Mouse (Mus musculus): ENCODE measurements around the gene Asf1a. TPM values are rescaled to one million over a fixed set of nuclear protein-coding genes. Genes with fewer than 3 reads are reported as not detected.

The Asf1a gene
- polyA plus RNA-seq, 1 experiment: 1.1 TPM

DNA sequence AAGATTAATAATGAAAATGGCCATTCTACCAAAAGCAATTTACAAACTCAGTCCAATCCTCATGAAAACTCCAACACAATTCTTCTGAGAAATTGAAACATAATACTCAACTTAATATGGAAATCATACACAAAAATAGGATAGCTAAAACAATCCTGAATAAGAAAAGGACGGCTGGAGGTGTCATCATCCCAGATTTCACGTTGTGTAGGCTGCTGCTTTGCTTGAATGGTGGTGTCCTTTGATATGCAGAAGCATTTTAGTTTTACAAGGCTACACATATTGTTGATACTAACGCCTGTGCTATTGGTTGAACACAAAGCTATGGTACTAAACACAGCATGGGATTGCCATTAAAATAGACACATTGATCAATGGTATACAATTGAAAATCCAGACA is 10.8 kb upstream of the Asf1a start:
- WGBS: 87% methylated on average over 3 of the region's 3 CpGs
- Histone ChIP-seq H3K4me3 (ENCODE audit: low read depth, low read length) (no peak overlapping the region), H3K4me1 (ENCODE audit: control insufficient read depth, insufficient read depth, insufficient read length, low read length) (peaks cover 3% of the 10 kb centered on the region), H3K36me3 (ENCODE audit: control insufficient read depth, insufficient read depth, low read length) (0 out of 2 replicates have a peak, but pooled peaks cover 2% of the 10 kb centered on the region), H3K27ac (ENCODE audit: insufficient read depth, low read depth, low read length) (no peak overlapping the region), H3K27me3 (ENCODE audit: control insufficient read depth, insufficient read depth, low read length) (no peaks in the 10 kb centered on the region)
- TF ChIP-seq CTCF (IDR thresholded peaks at IDR 0.05; ENCODE audit: extremely low read depth, insufficient read length, insufficient replicate concordance, low read depth, low read length) (no peak), POLR2A (IDR thresholded peaks at IDR 0.05; ENCODE audit: low read depth, low read length) (no peak)

DNA sequence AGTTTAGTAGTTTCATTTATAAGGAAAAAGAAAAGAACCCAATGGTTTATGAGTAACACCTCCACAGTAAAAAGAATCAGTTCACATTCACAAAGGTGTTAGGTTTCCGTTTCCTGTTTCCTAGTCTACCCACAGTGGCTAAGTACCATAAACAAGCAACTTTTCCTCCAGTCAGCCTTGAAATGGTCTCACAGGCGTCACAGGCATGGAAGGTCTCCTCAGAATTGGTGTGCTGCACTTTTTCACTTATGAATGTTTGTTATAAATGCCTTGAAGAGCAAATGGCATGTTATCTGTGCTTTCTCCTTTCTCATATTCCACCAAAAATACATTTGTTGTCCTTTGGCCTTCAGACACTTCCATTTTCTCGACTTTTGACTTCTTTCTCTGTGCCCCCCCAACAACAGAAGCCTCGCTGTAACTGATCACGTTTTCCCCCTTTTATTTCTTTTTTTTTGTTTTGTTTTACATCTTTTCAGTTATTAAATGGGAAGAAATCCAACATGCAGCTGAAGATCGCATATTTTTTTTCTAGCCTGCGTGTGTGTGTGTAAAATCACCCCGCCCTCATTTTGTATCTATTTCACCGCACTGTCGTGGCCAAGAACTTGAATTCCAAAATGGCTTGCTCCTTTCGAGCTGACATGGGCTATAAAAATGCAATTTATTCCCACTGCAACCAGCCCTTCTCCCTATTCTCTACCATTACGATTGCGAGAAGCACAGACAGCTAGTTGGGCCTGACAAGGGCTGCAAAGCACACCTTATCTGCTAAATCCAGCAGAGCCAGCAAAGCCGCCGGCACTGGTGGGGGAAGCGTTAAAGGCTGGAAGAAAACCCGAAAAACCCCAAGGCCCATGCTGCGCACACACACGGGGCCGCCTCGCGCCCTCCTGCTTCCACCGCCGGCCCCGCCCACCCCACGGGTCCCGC is 547 bp upstream of the Asf1a start:
- Histone ChIP-seq H3K36me3 (ENCODE audit: control insufficient read depth, insufficient read depth, low read length) (peaks cover 3% of the 10 kb centered on the region; the same call in 1 of the 2 replicates), H3K4me1 (ENCODE audit: control insufficient read depth, insufficient read depth, insufficient read length, low read length) (no peaks in the 10 kb centered on the region), H3K27ac (ENCODE audit: insufficient read depth, low read depth, low read length) (peak overlapping the region; percentile 73), H3K27me3 (ENCODE audit: control insufficient read depth, insufficient read depth, low read length) (no peaks in the 10 kb centered on the region), H3K4me3 (ENCODE audit: low read depth, low read length) (peak overlapping the region; percentile 77)
- 5% methylated on average over 24 of the region's 27 CpGs for WGBS
- TF ChIP-seq POLR2A (IDR thresholded peaks at IDR 0.05; ENCODE audit: low read depth, low read length): no peak
- TF ChIP-seq CTCF (IDR thresholded peaks at IDR 0.05; ENCODE audit: extremely low read depth, insufficient read length, insufficient replicate concordance, low read depth, low read length): no peak

DNA sequence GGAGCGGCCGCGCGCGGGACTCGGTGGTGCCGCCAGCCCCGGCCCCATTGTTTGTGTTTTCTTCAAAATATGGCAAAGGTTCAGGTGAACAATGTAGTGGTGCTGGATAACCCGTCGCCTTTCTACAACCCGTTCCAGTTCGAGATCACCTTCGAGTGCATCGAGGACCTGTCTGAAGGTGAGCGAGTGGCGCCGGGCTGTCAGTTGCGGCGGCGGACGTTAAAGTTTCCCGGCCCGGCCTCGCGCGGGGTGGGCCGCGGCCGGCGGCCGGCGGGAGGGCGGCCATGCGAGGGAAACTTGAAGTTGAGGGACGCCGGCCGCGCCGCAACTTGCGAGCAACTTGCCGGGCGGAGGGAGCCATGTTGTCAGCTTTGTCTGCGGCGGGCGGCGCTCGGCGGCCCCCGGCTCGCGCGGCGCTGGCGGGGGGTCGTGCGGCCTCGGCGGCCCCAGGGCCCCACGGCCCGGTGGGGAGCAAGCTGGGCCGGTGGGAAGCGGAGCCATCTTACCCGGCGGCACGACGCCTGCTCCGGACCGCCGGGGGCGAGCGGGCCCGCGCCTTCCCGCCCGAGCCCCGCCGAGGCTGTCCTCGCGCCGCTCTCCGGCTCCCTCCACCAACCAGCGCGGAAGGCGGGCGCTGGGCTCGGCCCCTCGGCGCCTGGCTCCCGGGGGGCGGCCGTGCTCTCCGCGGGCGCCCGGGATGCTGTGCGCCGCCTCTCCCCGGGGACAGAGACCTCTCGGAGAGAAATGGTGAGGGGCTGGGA is 744 bp downstream of the Asf1a start:
- H3K4me1 ChIP-seq (ENCODE audit: control insufficient read depth, insufficient read depth, insufficient read length, low read length): no peaks in the 10 kb centered on the region
- peaks cover 3% of the 10 kb centered on the region; the same call in 1 of the 2 replicates for H3K36me3 ChIP-seq (ENCODE audit: control insufficient read depth, insufficient read depth, low read length)
- H3K4me3 ChIP-seq (ENCODE audit: low read depth, low read length): peak overlapping the region; percentile 91
- under 1% methylated on average over 99 of the region's 99 CpGs for WGBS
- no peak for TF ChIP-seq CTCF (IDR thresholded peaks at IDR 0.05; ENCODE audit: extremely low read depth, insufficient read length, insufficient replicate concordance, low read depth, low read length)
- no peak for TF ChIP-seq POLR2A (IDR thresholded peaks at IDR 0.05; ENCODE audit: low read depth, low read length)
- no peaks in the 10 kb centered on the region for H3K27me3 ChIP-seq (ENCODE audit: control insufficient read depth, insufficient read depth, low read length)
- H3K27ac ChIP-seq (ENCODE audit: insufficient read depth, low read depth, low read length): peak overlapping the region; percentile 88

DNA sequence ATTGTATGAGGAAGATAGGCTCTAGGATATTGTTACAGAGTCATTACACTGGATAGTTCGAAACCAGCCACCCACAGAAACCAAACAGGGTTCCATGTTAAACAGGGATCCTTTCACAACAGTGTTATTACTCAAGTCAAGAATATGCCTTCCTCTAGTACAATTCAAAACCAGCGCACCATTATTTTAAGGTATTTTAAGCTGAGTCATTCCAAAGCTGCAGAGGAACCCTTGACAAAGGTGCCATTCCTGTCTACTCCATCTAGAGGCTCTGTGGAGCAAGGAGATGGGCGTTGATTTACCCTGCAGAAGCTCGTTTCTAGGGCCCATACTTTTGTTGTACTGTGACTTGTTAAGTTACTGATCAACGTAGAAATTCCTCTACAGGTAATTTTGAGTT is 2.3 kb downstream of the Asf1a start:
- Histone ChIP-seq H3K4me1 (ENCODE audit: control insufficient read depth, insufficient read depth, insufficient read length, low read length) (no peaks in the 10 kb centered on the region), H3K27me3 (ENCODE audit: control insufficient read depth, insufficient read depth, low read length) (no peaks in the 10 kb centered on the region), H3K4me3 (ENCODE audit: low read depth, low read length) (no peak overlapping the region), H3K27ac (ENCODE audit: insufficient read depth, low read depth, low read length) (no peak overlapping the region), H3K36me3 (ENCODE audit: control insufficient read depth, insufficient read depth, low read length) (peaks cover 9% of the 10 kb centered on the region)
- no peak for TF ChIP-seq CTCF (IDR thresholded peaks at IDR 0.05; ENCODE audit: extremely low read depth, insufficient read length, insufficient replicate concordance, low read depth, low read length)
- no peak for TF ChIP-seq POLR2A (IDR thresholded peaks at IDR 0.05; ENCODE audit: low read depth, low read length)
- WGBS: 35% methylated on average over 5 of the region's 5 CpGs

DNA sequence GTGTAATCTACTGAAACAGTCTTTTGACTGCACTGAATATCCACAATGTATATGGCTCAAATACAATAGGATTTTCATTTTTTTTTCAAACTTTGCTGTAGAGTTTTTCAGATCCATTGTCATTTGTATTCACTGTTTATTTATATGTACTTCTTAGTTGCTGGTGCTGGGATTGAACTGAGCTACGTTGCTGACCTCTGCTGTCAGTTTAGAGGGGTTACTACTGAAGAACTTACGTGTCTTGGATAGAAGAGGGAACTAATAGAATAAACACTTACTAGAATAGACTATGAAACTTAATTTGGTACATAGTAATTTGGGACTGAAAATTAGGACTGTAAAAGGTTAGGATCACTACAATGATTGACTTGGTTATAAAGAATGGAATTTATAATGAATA is 8.8 kb downstream of the Asf1a start:
- WGBS: 68% methylated on average over 2 of the region's 2 CpGs
- Histone ChIP-seq H3K27ac (ENCODE audit: insufficient read depth, low read depth, low read length) (no peak overlapping the region), H3K4me1 (ENCODE audit: control insufficient read depth, insufficient read depth, insufficient read length, low read length) (no peaks in the 10 kb centered on the region), H3K4me3 (ENCODE audit: low read depth, low read length) (no peak overlapping the region), H3K27me3 (ENCODE audit: control insufficient read depth, insufficient read depth, low read length) (no peaks in the 10 kb centered on the region), H3K36me3 (ENCODE audit: control insufficient read depth, insufficient read depth, low read length) (peaks cover 34% of the 10 kb centered on the region)
- TF ChIP-seq POLR2A (IDR thresholded peaks at IDR 0.05; ENCODE audit: low read depth, low read length) (no peak), CTCF (IDR thresholded peaks at IDR 0.05; ENCODE audit: extremely low read depth, insufficient read length, insufficient replicate concordance, low read depth, low read length) (no peak)

DNA sequence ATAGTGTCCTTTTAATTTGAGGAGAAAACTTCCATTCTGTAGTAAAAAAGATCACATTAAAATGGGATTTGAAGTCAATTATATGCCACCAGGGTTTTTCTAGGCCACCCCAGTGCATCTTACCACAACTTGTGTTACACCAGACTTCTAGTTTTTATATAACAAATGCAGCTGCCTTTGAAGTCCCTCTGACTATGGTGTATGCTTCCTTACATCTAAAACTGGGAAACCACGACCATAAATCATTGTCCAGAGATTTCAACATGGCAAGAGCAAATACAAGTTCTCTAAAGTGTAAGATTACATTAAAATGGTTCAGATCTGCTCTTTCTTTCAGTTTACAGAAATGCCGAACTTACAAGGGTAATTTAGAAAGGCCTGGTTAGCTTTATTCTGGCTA is 11.7 kb downstream of the Asf1a start:
- H3K36me3 ChIP-seq (ENCODE audit: control insufficient read depth, insufficient read depth, low read length): peaks cover 38% of the 10 kb centered on the region
- no peaks in the 10 kb centered on the region for H3K27me3 ChIP-seq (ENCODE audit: control insufficient read depth, insufficient read depth, low read length)
- no peak overlapping the region for H3K4me3 ChIP-seq (ENCODE audit: low read depth, low read length)
- TF ChIP-seq CTCF (IDR thresholded peaks at IDR 0.05; ENCODE audit: extremely low read depth, insufficient read length, insufficient replicate concordance, low read depth, low read length): no peak
- TF ChIP-seq POLR2A (IDR thresholded peaks at IDR 0.05; ENCODE audit: low read depth, low read length): no peak
- no peak overlapping the region for H3K27ac ChIP-seq (ENCODE audit: insufficient read depth, low read depth, low read length)
- no peaks in the 10 kb centered on the region for H3K4me1 ChIP-seq (ENCODE audit: control insufficient read depth, insufficient read depth, insufficient read length, low read length)
- WGBS: 53% methylated on average over 2 of the region's 2 CpGs

DNA sequence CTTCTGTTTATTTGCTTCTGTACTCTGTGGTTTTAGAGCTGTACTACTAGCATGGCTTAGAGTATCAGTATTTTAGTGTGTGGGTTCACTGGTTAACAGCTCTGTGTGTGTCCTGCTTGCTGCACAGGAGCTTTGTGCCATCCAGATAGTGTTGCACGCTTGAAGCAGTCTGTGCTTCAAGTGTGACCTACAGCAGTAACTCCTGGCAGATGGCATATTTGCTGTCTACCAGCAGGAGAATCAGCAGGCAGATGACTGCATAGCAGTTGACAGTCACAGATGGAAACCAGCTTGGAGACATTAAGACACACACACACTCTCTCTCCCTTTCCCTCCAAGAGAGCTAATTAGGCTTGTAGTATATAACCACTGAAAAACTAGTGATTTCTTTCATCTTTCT is 15.6 kb downstream of the Asf1a start:
- Histone ChIP-seq H3K4me3 (ENCODE audit: low read depth, low read length) (no peak overlapping the region), H3K4me1 (ENCODE audit: control insufficient read depth, insufficient read depth, insufficient read length, low read length) (peaks cover 13% of the 10 kb centered on the region; the same call in 1 of the 2 replicates), H3K36me3 (ENCODE audit: control insufficient read depth, insufficient read depth, low read length) (peaks cover 26% of the 10 kb centered on the region), H3K27me3 (ENCODE audit: control insufficient read depth, insufficient read depth, low read length) (no peaks in the 10 kb centered on the region), H3K27ac (ENCODE audit: insufficient read depth, low read depth, low read length) (no peak overlapping the region)
- 78% methylated on average over 1 of the region's 1 CpGs for WGBS
- TF ChIP-seq POLR2A (IDR thresholded peaks at IDR 0.05; ENCODE audit: low read depth, low read length) (no peak), CTCF (IDR thresholded peaks at IDR 0.05; ENCODE audit: extremely low read depth, insufficient read length, insufficient replicate concordance, low read depth, low read length) (no peak)

Measured in small intestine, adult 2 months (tissue).